Mouse (Mus musculus): ENCODE data around the gene Trim62.

DNA sequence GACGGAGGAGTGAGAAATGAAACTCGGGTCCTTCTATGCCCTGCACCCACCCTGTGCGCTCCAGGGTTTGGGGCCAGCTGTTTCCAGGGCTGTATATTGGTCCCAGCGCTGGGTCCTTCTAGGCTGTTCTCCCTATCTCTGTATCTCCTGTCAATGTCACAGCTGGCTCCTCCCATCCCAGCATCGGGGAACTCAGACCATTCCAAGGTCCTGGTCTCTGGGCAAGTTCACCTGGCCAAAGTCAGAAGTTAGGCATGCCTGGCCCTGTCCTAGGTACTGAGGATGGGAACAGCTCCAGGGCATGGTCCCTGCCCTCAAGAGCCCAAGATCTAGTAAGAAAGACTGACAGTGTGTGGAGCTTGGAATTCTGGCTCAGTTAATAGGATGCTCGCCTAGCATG, 8.4 kb downstream of the Trim62 start:
- TF ChIP-seq CTCF (IDR thresholded peaks at IDR 0.05; ENCODE audit: borderline replicate concordance, insufficient read depth, low read length) = no peak
- TF ChIP-seq POLR2A (IDR thresholded peaks at IDR 0.05; ENCODE audit: low read depth, low read length) = no peak
